In the genomic region with DNA sequence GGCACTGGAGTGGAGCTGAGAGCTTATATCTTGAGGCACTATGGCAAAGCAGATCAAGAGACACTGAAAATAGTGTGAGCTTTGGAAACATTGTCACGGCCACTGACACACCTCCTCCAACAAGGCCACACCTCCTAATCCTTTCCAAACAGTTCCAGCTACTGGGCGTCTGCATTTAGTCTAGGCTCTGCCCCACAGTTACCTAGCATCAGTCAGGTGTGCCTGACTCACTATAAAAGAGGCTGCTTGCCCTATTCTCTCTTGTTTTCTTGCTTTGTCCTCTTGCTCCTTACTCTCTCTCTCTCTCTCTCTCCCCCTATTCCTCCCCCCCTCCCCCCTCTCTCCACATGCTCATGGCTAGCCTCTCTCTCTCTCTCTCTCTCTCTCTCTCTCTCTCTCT, we compare ENCODE assay signal across 27 mouse cellular contexts.
"Had no signal": no experiment of that assay in that cellular context is flagged by ENCODE, and none has a peak within 500 bp of the region (broad histone marks: within the 10 kb centered on the region; RNA-seq: fewer than 3 reads in every experiment).

No protein-coding gene starts in this region.

- H3K27me3 ChIP-seq: heart, embryonic 12.5 days; hindbrain, embryonic 12.5 days; intestine, embryonic 15.5 days; limb, embryonic 13.5 days; limb, embryonic 15.5 days; liver, embryonic 12.5 days had no signal

- H3K4me1 ChIP-seq: intestine, embryonic 15.5 days had no signal

- H3K4me2 ChIP-seq: heart, embryonic 12.5 days; hindbrain, embryonic 12.5 days; hindbrain, embryonic 14.5 days; intestine, embryonic 15.5 days; limb, embryonic 13.5 days; limb, embryonic 15.5 days; liver, embryonic 12.5 days had no signal

- H3K4me3 ChIP-seq: gastrocnemius, adult 2 months; heart, embryonic 10.5 days; heart, embryonic 12.5 days; hindbrain, embryonic 10.5 days; hindbrain, embryonic 12.5 days; intestine, embryonic 15.5 days; limb, embryonic 13.5 days; limb, embryonic 15.5 days; liver, embryonic 12.5 days had no signal

- DNase-seq: gastrocnemius, adult 2 months; gastrocnemius, postnatal 10 days; gastrocnemius, postnatal 25 days; heart, adult 18-20 months; heart, postnatal 10 days; heart, postnatal 4 days; kidney, adult 18-20 months; kidney, adult 8-10 months; kidney, postnatal 14 days; kidney, postnatal 36 days; layer of hippocampus, adult 9-11 months; layer of hippocampus, postnatal 36 days; left cerebral cortex, postnatal 4 days had no signal

- H3K27ac ChIP-seq: gastrocnemius, adult 2 months; heart, embryonic 10.5 days; hindbrain, embryonic 10.5 days; hindbrain, embryonic 12.5 days; hindbrain, embryonic 14.5 days; intestine, embryonic 15.5 days; kidney, postnatal 0 days; limb, embryonic 13.5 days; limb, embryonic 15.5 days; liver, embryonic 12.5 days; liver, embryonic 14.5 days had no signal

- H3K9me3 ChIP-seq: heart, embryonic 10.5 days; hindbrain, embryonic 10.5 days; intestine, embryonic 15.5 days; limb, embryonic 13.5 days; limb, embryonic 15.5 days; liver, embryonic 12.5 days had no signal

- H3K9ac ChIP-seq: heart, embryonic 12.5 days; hindbrain, embryonic 12.5 days; hindbrain, embryonic 14.5 days; intestine, embryonic 15.5 days; limb, embryonic 13.5 days; limb, embryonic 15.5 days; liver, embryonic 12.5 days; liver, embryonic 14.5 days had no signal

- ATAC-seq: hindbrain, embryonic 16.5 days; inflammation-experienced regulatory T-cells, adult 6 months; intestine, embryonic 15.5 days; intestine, postnatal 0 days; liver, embryonic 12.5 days had no signal

- H3K36me3 ChIP-seq: heart, embryonic 10.5 days; heart, embryonic 12.5 days; hindbrain, embryonic 10.5 days; hindbrain, embryonic 12.5 days; intestine, embryonic 15.5 days; limb, embryonic 13.5 days; limb, embryonic 15.5 days; liver, embryonic 12.5 days had no signal
